Mouse (Mus musculus): ENCODE measurements around the gene Hist2h2aa2. TPM values are rescaled to one million over a fixed set of nuclear protein-coding genes. Genes with fewer than 3 reads are reported as not detected.
"Not testable (repeated sequence)": the region's sequence is repeated elsewhere in the genome, so short reads cannot be mapped to it uniquely, and the experiment has no call there.

Hist2h2aa2 gene
- 100 to 1,000 TPM; 517 to 538 TPM for total RNA-seq (2021)

GRCm38 (mm10) chr3:96239949-96240798 is at the start of gene Hist2h2aa2:
Gene Hist2h2aa2 (minus strand): TSS chr3:96240276.
- intact Hi-C loops (cut with DNase I): not testable (repeated sequence)
- DNase-seq: peak; percentile 93

- no peak for DNase-seq
- intact Hi-C loops (cut with DNase I): loop anchor here (5.0 kb wide), 2 partner anchors 153 to 213 kb away; no protein-coding TSS in a partner anchor
Observed at GRCm38 (mm10) chr3:96289201-96289600, 49.1 kb upstream of the Hist2h2aa2 start.

GRCm38 (mm10) chr3:96287334-96287733 is 47.3 kb upstream of the Hist2h2aa2 start:
- intact Hi-C loops (cut with DNase I): loop anchor here (5.0 kb wide), 2 partner anchors 155 to 215 kb away; no protein-coding TSS in a partner anchor
- DNase-seq: not testable (repeated sequence)

DNA sequence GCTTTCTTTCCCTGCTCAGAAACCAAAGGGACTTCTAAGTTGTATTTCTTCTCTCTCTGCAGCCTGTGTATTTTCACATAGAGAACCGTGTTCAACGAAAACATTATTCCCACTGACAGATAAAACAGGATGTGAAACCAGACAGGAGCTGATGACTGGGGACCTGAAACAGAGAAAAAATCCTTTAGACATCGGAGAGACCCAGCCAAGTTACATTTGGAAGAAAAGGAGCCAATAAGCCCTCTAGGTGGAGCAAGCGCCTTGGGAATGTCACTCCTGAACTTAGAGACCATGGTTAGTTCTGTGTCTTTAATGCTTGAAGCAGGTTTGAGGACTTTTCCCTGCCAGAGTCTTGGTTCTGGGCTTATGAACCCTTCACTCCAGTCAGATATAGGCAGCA is 44.4 kb upstream of the Hist2h2aa2 start:
- no peak for DNase-seq
- intact Hi-C loops (cut with DNase I): no loop called here

DNA sequence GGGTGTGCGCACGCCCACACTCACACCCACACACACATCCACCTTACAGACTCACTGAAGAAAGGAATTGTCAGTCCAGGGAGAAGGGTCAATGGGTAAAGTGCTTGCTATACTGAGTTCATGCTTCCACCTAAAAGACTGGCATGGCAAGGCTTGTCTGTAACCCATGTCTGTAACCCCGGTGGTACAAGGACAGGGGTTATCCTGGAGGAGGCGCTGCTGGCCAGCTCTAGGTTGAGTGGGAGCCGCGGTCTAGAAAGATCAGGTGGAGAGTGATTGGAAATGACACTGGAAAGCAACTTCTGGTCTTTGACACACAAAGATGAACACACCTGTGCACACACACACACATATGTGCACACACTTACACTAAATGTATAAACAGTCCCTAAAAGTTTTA is 40.6 kb upstream of the Hist2h2aa2 start:
- no peak for DNase-seq
- intact Hi-C loops (cut with DNase I): no loop called here

DNA sequence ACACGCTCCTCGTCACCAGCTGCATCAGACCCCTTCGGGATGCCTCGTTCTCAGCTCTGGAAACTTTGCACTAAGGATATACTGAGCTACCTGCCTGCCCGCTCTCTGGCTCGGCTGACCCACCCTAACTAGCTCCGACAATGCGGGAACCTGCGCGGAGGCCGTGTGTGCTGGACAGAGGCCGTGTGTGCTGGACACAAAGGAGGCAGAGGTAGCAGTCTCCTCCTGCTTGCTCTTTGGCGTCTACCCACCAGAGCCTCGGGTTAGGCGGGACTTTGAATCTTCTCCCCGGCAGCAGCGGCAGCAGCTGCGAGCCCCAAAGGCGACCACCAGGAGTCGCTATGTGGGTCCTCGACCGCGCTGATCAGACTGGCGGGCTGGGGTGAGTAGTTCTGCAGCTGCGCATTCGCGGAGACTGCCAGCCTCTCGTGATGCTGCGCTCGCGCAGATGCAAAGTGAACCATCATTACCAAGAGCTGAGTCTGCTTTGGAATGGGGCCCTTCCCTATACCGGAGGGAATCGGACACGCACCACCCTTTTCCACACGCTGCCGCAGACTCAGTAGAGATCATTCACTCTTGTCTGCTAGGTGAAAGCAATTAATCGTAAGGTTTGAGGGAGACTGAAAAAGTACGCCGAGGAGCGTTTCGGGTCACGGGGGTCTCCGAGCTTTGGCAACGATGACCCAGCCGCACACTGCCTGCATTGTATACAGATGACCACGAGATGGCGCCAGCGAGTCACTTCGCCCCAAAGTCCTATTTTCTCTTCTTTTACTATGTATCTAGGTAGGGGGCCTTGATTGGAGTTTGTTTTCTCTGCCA is 37.9 kb upstream of the Hist2h2aa2 start:
- DNase-seq: peak; percentile 95

GRCm38 (mm10) chr3:96277428-96277799 is 37.3 kb upstream of the Hist2h2aa2 start:
- peak; percentile 56 for DNase-seq
- intact Hi-C loops (cut with DNase I): no loop called here

More for the DNA sequence above, 37.9 kb upstream of the Hist2h2aa2 start:
- intact Hi-C loops (cut with DNase I): no loop called here

GRCm38 (mm10) chr3:96273591-96274465 is 33.8 kb upstream of the Hist2h2aa2 start:
- intact Hi-C loops (cut with DNase I): no loop called here
- no peak for DNase-seq

DNA sequence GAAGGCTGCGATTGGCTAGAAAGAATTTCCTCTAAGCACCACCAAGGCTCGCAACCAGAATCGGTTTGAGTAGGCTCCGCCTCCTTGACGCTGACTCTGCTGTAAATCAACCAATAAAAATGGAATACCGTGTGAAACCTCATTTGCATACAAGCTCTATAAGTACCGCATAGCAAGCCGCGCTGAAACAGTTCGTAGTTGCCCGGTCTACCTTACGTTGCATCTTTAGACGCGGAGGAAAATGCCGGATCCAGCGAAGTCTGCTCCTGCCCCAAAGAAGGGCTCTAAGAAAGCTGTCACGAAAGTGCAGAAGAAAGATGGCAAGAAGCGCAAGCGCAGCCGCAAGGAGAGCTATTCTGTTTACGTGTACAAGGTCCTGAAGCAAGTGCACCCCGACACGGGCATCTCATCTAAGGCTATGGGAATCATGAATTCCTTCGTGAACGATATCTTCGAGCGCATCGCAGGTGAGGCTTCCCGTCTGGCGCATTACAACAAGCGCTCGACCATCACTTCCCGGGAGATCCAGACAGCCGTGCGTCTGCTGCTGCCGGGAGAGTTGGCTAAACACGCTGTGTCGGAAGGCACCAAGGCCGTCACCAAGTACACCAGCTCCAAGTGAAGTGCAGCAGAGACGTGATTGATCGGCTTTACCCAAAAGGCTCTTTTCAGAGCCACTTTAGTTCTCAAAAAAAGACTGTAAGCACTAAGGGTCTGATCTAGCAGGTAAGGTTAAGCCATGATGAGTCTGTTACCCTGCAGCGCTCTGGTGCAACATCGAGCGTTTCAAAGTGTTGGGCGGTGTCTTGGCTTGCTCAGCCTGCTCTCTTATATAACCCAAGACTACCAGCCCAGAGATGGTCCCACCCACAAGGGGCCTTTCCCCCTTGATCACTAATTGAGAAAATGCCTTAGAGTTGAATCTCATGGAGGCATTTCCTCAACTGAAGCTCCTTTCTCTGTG is 29.7 kb upstream of the Hist2h2aa2 start, which contains the start of gene Hist2h2bb:
Gene Hist2h2bb, plus strand, starts transcription at position 242 of the 964 bp plus-strand sequence.
- peak; percentile 87 for DNase-seq
- intact Hi-C loops (cut with DNase I): loop anchor here (10.0 kb wide), 1 partner anchor 205 kb away; no protein-coding TSS in a partner anchor

GRCm38 (mm10) chr3:96268776-96269378 is 28.8 kb upstream of the Hist2h2aa2 start:
- intact Hi-C loops (cut with DNase I): loop anchor here (10.0 kb wide), 1 partner anchor 204 kb away; no protein-coding TSS in a partner anchor
- DNase-seq: not testable (repeated sequence)

DNA sequence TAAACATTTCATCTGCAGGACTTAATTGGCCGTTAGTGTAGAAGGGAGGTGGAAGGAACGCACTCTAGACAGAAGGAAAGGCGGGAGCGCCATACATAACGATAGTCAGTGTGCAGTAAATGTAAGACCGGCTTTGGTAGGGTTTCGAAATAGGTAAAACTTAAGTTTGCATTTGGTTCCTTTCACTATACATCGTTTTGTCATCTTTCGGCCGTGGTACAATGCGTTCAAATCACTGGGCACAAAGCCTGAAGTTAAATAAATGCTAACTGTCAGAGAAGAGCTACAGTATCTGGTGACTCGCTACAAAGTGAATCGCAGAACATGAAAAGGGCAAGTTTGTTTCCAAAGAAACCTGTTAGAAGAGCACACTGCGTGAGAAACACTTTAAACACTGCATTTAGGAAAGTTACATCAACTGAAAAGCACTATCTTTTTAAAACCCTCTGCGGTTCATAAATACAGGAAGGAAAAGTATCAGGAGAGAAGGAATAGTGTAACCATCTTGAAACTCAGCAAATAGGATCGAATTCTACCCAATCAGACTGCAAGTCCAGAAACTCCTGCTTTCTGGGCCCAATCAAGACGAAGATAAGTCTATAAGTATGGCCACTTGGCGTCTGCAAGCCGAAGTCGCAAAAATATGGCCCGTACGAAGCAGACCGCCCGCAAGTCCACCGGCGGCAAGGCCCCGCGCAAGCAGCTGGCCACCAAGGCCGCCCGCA is 28.1 kb upstream of the Hist2h2aa2 start, which contains the start of gene Hist2h3b:
Gene Hist2h3b, plus strand, starts transcription at position 604 of the 725 bp plus-strand sequence.
- intact Hi-C loops (cut with DNase I): loop anchor here (10.0 kb wide), 1 partner anchor 203 kb away; no protein-coding TSS in a partner anchor
- DNase-seq: peak; percentile 77

DNA sequence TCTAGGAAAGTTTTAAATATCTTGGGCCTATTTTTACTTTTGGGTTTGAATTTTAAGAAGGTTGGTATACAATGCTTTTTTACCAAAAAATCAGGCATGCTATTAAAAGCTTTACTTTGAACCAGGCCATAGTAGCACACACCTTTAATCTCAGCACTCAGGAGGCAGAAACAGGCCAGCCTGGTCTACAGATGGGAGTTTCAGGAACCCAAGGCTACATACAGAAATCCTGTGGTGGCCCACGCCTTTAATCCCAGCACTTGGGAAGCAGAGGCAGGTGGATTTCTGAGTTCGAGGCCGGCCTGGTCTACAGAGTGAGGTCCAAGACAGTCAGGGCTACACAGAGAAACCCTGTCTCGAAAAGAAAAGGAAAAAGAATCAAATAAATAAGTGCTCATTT is 27.5 kb upstream of the Hist2h2aa2 start:
- intact Hi-C loops (cut with DNase I): loop anchor here (10.0 kb wide), 1 partner anchor 203 kb away; no protein-coding TSS in a partner anchor
- DNase-seq: no peak

- DNase-seq: no peak
- intact Hi-C loops (cut with DNase I): loop anchor here (10.0 kb wide), 1 partner anchor 201 kb away; no protein-coding TSS in a partner anchor
Observed at GRCm38 (mm10) chr3:96266132-96266710, 26.1 kb upstream of the Hist2h2aa2 start.

GRCm38 (mm10) chr3:96264404-96264949 is 24.4 kb upstream of the Hist2h2aa2 start:
- intact Hi-C loops (cut with DNase I): loop anchor here (10.0 kb wide), 1 partner anchor 200 kb away; no protein-coding TSS in a partner anchor
- DNase-seq: no peak

- no peak for DNase-seq
- intact Hi-C loops (cut with DNase I): loop anchor here (10.0 kb wide), 1 partner anchor 199 kb away; no protein-coding TSS in a partner anchor
Observed at GRCm38 (mm10) chr3:96263558-96264403, 23.7 kb upstream of the Hist2h2aa2 start.
